Mouse (Mus musculus): Measurements from ENCODE around the gene Clps.
"Not testable (repeated sequence)": the region's sequence is repeated elsewhere in the genome, so short reads cannot be mapped to it uniquely, and the experiment has no call there.

Gene Clps

GRCm38 (mm10) chr17:28560598-28560997, at the start of gene Clps:
Gene Clps (minus strand): TSS chr17:28560766.
- ATAC-seq (ENCODE audit: low TSS enrichment), result no peak

GRCm38 (mm10) chr17:28609543-28609942, 49.0 kb upstream of the Clps start:
- ATAC-seq (ENCODE audit: low TSS enrichment), result no peak

GRCm38 (mm10) chr17:28601557-28602250, 41.1 kb upstream of the Clps start:
- ATAC-seq (ENCODE audit: low TSS enrichment), result no peak

- ATAC-seq (ENCODE audit: low TSS enrichment), result no peak
These were observed 40.2 kb upstream of the Clps start for GRCm38 (mm10) chr17:28600780-28601179.

GRCm38 (mm10) chr17:28593965-28594364, 33.4 kb upstream of the Clps start:
- ATAC-seq (ENCODE audit: low TSS enrichment), result no peak

GRCm38 (mm10) chr17:28592998-28593397, 32.4 kb upstream of the Clps start:
- ATAC-seq (ENCODE audit: low TSS enrichment), result peak; percentile 87

- no peak for ATAC-seq (ENCODE audit: low TSS enrichment)
These were observed 30.9 kb upstream of the Clps start for GRCm38 (mm10) chr17:28591476-28591875.

- ATAC-seq (ENCODE audit: low TSS enrichment), result no peak
These were observed 30.0 kb upstream of the Clps start for GRCm38 (mm10) chr17:28590596-28590995.

- ATAC-seq (ENCODE audit: low TSS enrichment), result no peak
These were observed 28.0 kb upstream of the Clps start for GRCm38 (mm10) chr17:28588591-28588990.

- no peak for ATAC-seq (ENCODE audit: low TSS enrichment)
These were observed 25.9 kb upstream of the Clps start for GRCm38 (mm10) chr17:28586509-28586908.

- no peak for ATAC-seq (ENCODE audit: low TSS enrichment)
These were observed 20.5 kb upstream of the Clps start for GRCm38 (mm10) chr17:28581056-28581455.

GRCm38 (mm10) chr17:28580396-28580795, 19.8 kb upstream of the Clps start:
- ATAC-seq (ENCODE audit: low TSS enrichment), result no peak

GRCm38 (mm10) chr17:28575244-28576125, 14.9 kb upstream of the Clps start, which contains the start of gene Lhfpl5:
Gene Lhfpl5 (plus strand): TSS chr17:28575641.
- peak; percentile 44; the same call in 1 of the 2 replicates for ATAC-seq (ENCODE audit: low TSS enrichment)

- no peak for ATAC-seq (ENCODE audit: low TSS enrichment)
These were observed 12.4 kb upstream of the Clps start for GRCm38 (mm10) chr17:28572941-28573340.

GRCm38 (mm10) chr17:28572521-28572920, 12.0 kb upstream of the Clps start:
- no peak for ATAC-seq (ENCODE audit: low TSS enrichment)

- no peak for ATAC-seq (ENCODE audit: low TSS enrichment)
These were observed 11.3 kb upstream of the Clps start for GRCm38 (mm10) chr17:28571868-28572267.

- no peak for ATAC-seq (ENCODE audit: low TSS enrichment)
These were observed 7.0 kb upstream of the Clps start for GRCm38 (mm10) chr17:28567541-28567940.

GRCm38 (mm10) chr17:28565181-28565580, 4.6 kb upstream of the Clps start:
- no peak for ATAC-seq (ENCODE audit: low TSS enrichment)

GRCm38 (mm10) chr17:28561613-28562012, 1.0 kb upstream of the Clps start:
- no peak for ATAC-seq (ENCODE audit: low TSS enrichment)

- no peak for ATAC-seq (ENCODE audit: low TSS enrichment)
These were observed 2.8 kb downstream of the Clps start for GRCm38 (mm10) chr17:28557772-28558171.

- no peak for ATAC-seq (ENCODE audit: low TSS enrichment)
These were observed 3.8 kb downstream of the Clps start for GRCm38 (mm10) chr17:28556635-28557396.

- ATAC-seq (ENCODE audit: low TSS enrichment), result not testable (repeated sequence)
These were observed 6.5 kb downstream of the Clps start for GRCm38 (mm10) chr17:28554021-28554420.
